Mouse (Mus musculus) limb, embryonic 15.5 days (tissue): ENCODE measurements around the gene Ubap1l. TPM values are rescaled to one million over a fixed set of nuclear protein-coding genes. Genes with fewer than 3 reads are reported as not detected.
A peak's percentile ranks its signal among the peaks of the same experiment; 100 is the strongest.

Source experiments
- ATAC-seq: fragments of 200-750 bp; cut with Nextera tagmentation; 2 replicates; pipeline ENCODE4 v1.8.0; 2017; ENCODE audit warnings: low read depth, moderate TSS enrichment; ENCODE audit not compliant: insufficient number of reproducible peaks, low FRiP score, low TSS enrichment
- H3K27ac ChIP-seq: fragments of 300-500 bp; sonication (generic); 2 replicates; pipeline ENCODE4 v1.5.1; 2015; ENCODE audit warnings: moderate library complexity, mild to moderate bottlenecking, inconsistent platforms
- H3K27me3 ChIP-seq: fragments of 300-500 bp; sonication (generic); 2 replicates; pipeline ENCODE4 v1.6.1; 2015; ENCODE audit warnings: inconsistent platforms
- H3K36me3 ChIP-seq: fragments of 300-500 bp; sonication (generic); 2 replicates; pipeline ENCODE4 v1.6.1; 2015; ENCODE audit warnings: inconsistent platforms
- H3K4me1 ChIP-seq: fragments of 300-500 bp; sonication (generic); 2 replicates; pipeline ENCODE4 v1.6.1; 2015; ENCODE audit warnings: inconsistent platforms
- H3K4me2 ChIP-seq: fragments of 300-500 bp; sonication (generic); 2 replicates; pipeline ENCODE4 v1.6.1; 2015; ENCODE audit warnings: mild to moderate bottlenecking, inconsistent platforms
- H3K4me3 ChIP-seq: fragments of 300-500 bp; sonication (generic); 2 replicates; pipeline ENCODE4 v1.5.1; 2015; ENCODE audit warnings: mild to moderate bottlenecking, inconsistent platforms
- H3K9ac ChIP-seq: fragments of 300-500 bp; sonication (generic); 2 replicates; pipeline ENCODE4 v1.6.1; 2015; ENCODE audit warnings: inconsistent platforms
- H3K9me3 ChIP-seq: fragments of 300-500 bp; sonication (generic); 2 replicates; pipeline ENCODE4 v1.6.1; 2016; ENCODE audit warnings: inconsistent platforms
- whole genome bisulfite sequencing: fragments of 180-500 bp; shearing (Covaris S2); methylation state at CpG from one replicate; pipeline ENCODE4 v1.1.7; 2015; 5-methylcytosine and 5-hydroxymethylcytosine counted together
- polyA plus RNA-seq: library from polyadenylated mRNA; unstranded; fragments of >200 nt; fragmentation: Nextera tagmentation; extraction: Ambion mirVana; gene quantifications from 2 replicates; pipeline ENCODE4 v1.2.1, GENCODE M21; 2015

Gene Ubap1l
- polyA plus RNA-seq, 1 experiment from 2014 or later: 0.14 TPM

DNA sequence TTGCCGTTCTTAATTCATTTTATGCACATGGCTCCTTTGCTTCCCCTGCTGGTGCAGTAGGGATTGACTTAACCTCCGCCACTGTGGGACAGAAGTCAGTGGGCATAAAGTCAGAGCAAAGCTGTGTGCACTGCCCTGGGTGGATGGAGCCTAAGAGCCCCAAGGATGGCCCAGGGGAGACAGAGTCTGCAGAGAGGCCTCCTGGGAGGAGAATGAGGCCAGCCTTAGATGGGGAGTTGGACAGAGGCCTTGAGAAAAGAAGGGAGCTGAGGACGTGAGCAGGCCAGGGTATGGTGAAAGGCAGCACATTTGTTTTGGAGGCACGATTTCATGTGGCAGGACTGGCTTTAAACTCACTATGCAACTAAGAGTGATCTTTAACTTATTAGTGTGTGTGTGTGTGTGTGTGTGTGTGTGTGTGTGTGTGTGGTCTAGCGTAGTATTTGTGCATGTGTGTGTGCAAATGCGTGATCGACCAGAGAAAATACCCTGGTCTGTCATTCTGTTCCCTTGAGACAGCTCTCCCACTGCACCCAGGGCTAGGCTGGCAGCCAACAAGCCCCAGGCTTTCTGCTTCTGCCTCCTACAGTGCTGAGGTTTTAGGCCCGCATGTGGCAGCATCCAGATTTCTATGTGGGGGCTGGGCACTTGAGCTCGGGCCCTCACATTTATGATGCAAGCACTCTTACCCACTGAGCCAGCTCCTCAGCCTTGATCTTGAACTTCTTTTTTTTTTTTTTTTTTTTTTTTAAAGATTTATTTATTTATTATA is 14.5 kb downstream of the Ubap1l start:
- Histone ChIP-seq H3K27ac (no peak overlapping the region), H3K4me1 (no peaks in the 10 kb centered on the region), H3K27me3 (no peaks in the 10 kb centered on the region), H3K36me3 (peaks cover 5% of the 10 kb centered on the region; the same call in 1 of the 2 replicates), H3K9ac (no peak overlapping the region), H3K4me3 (no peak overlapping the region), H3K4me2 (no peak overlapping the region), H3K9me3 (no peaks in the 10 kb centered on the region)
- ATAC-seq: no peak
- 62% methylated on average over 9 of the region's 9 CpGs for WGBS

DNA sequence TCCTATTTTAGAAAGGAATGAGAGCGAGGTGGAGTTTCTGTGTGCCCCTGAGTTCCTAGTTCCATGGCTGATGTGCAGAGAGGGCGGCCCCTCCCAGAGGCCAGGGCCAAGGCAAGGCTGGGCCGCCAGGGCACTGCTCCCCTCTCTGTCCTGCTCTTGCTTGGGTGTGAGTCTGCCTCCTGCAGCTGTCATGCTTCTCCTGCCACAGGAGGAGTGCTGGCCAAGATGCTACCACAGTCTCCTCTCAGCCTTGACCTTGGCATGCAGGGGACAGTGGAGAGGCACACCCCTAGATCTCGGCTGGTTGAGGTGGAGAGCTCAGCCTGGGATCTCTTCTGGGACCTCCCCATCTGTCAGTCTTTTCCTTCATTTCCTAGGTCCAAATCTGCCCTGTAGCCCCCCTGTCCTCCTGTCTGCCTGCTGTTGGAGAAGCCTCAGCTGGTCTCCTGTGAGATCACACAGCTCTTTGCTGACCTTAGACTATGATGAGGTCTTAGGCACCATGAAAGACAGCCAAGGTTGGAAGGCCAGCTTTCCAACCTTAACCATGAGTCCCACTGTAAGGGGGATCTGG is 20.3 kb downstream of the Ubap1l start:
- H3K27ac ChIP-seq: no peak overlapping the region
- peaks cover 5% of the 10 kb centered on the region; the same call in 1 of the 2 replicates for H3K36me3 ChIP-seq
- ATAC-seq: no peak
- no peak overlapping the region for H3K4me3 ChIP-seq
- H3K27me3 ChIP-seq: no peaks in the 10 kb centered on the region
- no peak overlapping the region for H3K9ac ChIP-seq
- no peak overlapping the region for H3K4me2 ChIP-seq
- no peaks in the 10 kb centered on the region for H3K4me1 ChIP-seq
- WGBS: 73% methylated on average over 4 of the region's 4 CpGs
- H3K9me3 ChIP-seq: no peaks in the 10 kb centered on the region

DNA sequence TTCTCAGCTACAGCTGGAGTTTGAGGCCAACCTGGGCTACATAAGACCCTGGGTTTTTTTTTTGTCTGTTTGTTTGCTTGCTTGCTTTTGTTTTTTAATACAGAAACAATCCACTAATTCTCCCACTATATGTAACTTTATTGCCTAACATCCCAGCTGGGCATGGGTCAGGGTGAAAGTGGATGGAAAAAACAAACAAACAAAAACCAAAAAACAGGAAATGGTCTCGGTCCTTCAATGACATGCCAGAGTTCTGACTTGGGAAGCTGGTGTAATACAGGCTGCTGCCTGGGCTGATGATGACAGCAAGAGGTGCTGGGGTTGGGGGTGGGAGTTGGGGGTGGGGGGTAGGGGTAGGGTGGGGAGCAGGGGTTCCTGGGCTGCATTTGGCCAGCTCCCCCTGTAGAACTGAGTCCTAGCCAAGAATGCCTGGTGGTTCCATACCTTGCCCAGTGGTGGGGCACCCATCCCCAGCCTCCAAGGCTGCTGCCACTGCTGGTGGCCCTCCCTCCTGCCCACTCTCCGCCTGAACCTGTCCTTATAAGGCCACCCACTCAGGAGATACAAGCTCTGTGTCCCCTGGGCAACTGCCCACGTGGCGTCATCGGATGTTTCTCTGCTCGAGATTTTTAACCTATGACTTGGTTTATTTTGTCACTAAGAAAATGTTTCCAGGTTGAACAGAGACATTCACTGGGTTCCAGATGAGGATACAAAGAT is 21.4 kb downstream of the Ubap1l start:
- no peak overlapping the region for H3K4me2 ChIP-seq
- H3K27ac ChIP-seq: no peak overlapping the region
- H3K9me3 ChIP-seq: no peaks in the 10 kb centered on the region
- no peak overlapping the region for H3K9ac ChIP-seq
- no peaks in the 10 kb centered on the region for H3K27me3 ChIP-seq
- no peaks in the 10 kb centered on the region for H3K4me1 ChIP-seq
- H3K4me3 ChIP-seq: no peak overlapping the region
- no peak for ATAC-seq
- peaks cover 5% of the 10 kb centered on the region; the same call in 1 of the 2 replicates for H3K36me3 ChIP-seq
- 78% methylated on average over 6 of the region's 6 CpGs for WGBS

DNA sequence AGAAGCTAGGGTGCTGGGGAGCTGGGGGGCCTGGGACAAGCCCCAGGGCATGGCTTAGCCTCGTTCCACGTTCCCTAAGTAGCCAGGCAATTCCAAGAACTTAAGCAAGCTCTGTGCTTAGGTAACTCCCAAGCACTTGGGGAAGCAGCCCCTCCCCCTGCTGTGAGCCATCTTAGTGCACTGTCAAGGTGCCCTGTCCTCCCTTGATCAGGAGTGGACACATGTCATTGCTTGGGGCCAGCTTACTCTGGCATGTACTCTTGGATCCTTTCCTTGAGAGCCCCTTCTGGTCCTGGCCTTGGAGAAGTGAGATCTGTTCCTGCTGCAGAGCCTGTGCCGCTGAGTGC is 21.9 kb downstream of the Ubap1l start:
- H3K4me2 ChIP-seq: no peak overlapping the region
- no peaks in the 10 kb centered on the region for H3K9me3 ChIP-seq
- H3K9ac ChIP-seq: no peak overlapping the region
- H3K27ac ChIP-seq: no peak overlapping the region
- H3K4me3 ChIP-seq: no peak overlapping the region
- peaks cover 5% of the 10 kb centered on the region; the same call in 1 of the 2 replicates for H3K36me3 ChIP-seq
- no peaks in the 10 kb centered on the region for H3K27me3 ChIP-seq
- 37% methylated on average over 3 of the region's 3 CpGs for WGBS
- no peak for ATAC-seq
- H3K4me1 ChIP-seq: no peaks in the 10 kb centered on the region

DNA sequence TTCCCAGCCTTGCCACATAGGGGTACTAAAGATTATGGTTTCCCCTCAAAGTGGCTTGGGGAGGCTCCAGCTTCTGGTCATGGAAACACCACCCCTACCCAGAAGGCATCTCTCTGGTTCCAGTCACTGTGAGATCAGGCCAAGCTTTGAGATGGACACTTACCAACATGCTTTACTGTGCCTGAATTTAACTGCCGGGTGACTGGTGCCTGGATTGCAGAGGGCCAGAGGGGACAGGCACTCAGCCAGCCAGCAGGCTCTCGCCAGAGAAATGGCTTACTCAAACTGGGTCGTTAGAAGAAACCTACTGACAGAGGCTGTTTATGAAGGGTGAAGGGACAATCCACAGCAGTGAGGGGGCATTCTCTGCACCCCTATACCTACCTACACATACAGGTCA is 23.4 kb downstream of the Ubap1l start:
- Histone ChIP-seq H3K9me3 (no peaks in the 10 kb centered on the region), H3K4me1 (no peaks in the 10 kb centered on the region), H3K9ac (no peak overlapping the region), H3K27ac (no peak overlapping the region), H3K36me3 (no peaks in the 10 kb centered on the region), H3K4me3 (no peak overlapping the region), H3K4me2 (no peak overlapping the region), H3K27me3 (peaks cover 4% of the 10 kb centered on the region; the same call in 1 of the 2 replicates)
- 25% methylated on average over 3 of the region's 3 CpGs for WGBS
- no peak for ATAC-seq

DNA sequence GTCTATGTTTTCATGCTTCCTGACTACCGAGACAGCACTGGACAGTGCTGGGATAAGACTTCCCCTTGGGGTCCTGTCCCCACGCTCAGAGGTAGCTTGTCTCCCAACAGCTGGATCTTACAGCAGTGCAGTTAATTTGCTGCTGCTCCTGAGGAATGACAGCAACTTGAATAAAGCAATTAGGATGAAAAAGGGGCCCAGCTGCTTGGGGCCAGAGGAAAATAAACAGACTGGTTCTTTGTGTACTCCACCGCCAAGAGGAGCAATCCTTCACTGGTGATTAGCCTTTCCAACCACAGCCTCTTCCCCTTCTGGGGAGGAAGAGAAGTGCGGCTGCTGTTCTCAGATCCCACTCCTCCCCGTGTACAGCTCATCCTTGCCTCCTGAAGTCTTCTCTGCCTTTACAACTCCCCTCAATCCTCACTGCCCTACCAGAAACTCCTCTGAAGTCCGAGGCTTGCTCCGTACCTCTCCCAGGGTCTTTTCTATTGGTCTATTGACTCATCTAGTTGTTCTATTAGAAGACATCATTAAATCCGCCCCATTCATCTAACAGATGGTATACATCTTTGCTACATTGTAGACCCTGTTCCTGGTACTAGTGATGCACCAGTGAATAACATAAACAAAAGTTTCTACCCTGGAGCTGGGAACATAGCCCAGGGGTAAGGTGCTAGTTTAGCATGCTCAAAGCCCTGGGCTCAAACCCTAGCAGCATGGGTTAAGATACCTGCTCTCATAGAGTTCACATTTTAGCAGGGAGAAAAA is 25.7 kb downstream of the Ubap1l start:
- H3K27me3 ChIP-seq: peaks cover 27% of the 10 kb centered on the region
- no peak overlapping the region for H3K27ac ChIP-seq
- no peak overlapping the region for H3K9ac ChIP-seq
- H3K36me3 ChIP-seq: no peaks in the 10 kb centered on the region
- H3K4me2 ChIP-seq: no peak overlapping the region
- no peaks in the 10 kb centered on the region for H3K9me3 ChIP-seq
- ATAC-seq: no peak
- H3K4me3 ChIP-seq: no peak overlapping the region
- 19% methylated on average over 8 of the region's 8 CpGs for WGBS
- H3K4me1 ChIP-seq: peaks cover 10% of the 10 kb centered on the region

DNA sequence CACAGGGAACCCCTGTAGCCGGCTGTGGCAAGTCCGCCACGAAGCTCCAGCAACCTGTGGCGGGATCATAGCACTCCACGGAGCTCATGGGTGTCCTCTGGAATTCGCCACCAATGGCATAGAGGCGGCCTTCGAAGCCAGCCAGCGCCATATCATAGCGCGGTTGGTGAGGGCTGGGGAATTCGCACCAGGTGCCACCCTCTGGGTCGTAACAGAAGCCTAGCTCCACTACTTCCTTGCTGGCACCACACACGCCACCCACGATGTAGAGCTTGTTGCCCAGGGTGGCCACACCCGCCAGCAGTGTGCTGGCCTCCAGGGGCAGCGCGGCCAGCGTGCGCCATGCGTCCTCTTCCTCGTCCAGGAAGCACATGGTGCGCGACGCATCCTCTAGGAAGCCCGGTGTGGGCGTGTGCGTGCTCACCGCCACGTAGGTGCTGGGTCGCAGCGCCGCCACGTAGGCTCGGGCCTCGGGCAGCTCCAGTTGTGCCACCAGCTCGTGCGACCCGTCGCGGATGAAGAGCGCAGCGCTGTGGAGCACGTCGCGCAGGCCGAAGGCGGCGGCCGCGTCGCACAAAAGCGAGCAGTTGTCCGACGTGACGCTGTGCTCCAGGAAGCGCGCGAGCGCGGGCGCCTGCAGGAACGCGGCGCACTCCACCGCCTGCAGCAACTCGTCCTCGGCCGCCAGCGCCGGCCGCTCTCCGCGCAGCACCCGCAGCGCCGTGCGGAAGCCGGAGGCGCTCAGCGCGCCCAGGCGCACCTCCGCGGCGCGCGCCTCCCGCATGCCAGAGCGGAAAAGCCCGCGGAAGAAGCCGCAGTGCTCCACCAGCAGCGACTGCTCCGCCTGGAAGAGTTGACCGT is 30.1 kb downstream of the Ubap1l start:
- WGBS: 14% methylated on average over 92 of the region's 96 CpGs
- 0 out of 2 replicates have a peak overlapping the region, but pooled peaks have one; percentile 39 for H3K9ac ChIP-seq
- no peaks in the 10 kb centered on the region for H3K9me3 ChIP-seq
- peaks cover 11% of the 10 kb centered on the region for H3K4me1 ChIP-seq
- peaks cover 43% of the 10 kb centered on the region for H3K27me3 ChIP-seq
- peak overlapping the region; percentile 76 for H3K4me2 ChIP-seq
- no peak overlapping the region for H3K27ac ChIP-seq
- H3K36me3 ChIP-seq: no peaks in the 10 kb centered on the region
- peak overlapping the region; percentile 50 for H3K4me3 ChIP-seq
- peak; percentile 53; the same call in 1 of the 2 replicates for ATAC-seq

DNA sequence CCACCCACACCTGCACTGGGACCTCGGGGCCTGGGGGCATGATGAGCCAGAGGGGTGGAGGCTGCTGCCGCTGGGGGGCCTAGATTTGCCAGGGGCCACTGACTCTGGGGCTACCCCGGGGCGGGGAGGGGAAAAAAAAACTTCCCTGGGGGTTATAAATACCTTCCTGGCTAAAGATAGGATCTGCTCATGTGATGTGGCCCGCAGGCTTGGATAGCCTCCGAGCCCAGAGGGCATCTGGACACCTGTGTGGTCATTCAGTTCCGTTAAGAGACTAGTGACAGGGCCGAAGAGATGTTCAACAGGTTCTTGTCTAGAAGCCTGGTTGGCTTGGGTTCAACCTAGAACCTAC is 30.7 kb downstream of the Ubap1l start, which contains the start of gene Kbtbd13:
Kbtbd13 (minus strand) TSS at position 40 of the 352 bp plus-strand sequence.
- no peak for ATAC-seq
- peaks cover 11% of the 10 kb centered on the region for H3K4me1 ChIP-seq
- H3K4me2 ChIP-seq: peak within 1 kb of the TSS; percentile 76
- peaks cover 43% of the 10 kb centered on the region for H3K27me3 ChIP-seq
- no peaks in the 10 kb centered on the region for H3K36me3 ChIP-seq
- 0 out of 2 replicates have a peak within 1 kb of the TSS, but pooled peaks have one; percentile 39 for H3K9ac ChIP-seq
- H3K27ac ChIP-seq: no peak within 1 kb of the TSS
- 32% methylated on average over 8 of the region's 8 CpGs for WGBS
- no peaks in the 10 kb centered on the region for H3K9me3 ChIP-seq
- peak within 1 kb of the TSS; percentile 50 for H3K4me3 ChIP-seq

DNA sequence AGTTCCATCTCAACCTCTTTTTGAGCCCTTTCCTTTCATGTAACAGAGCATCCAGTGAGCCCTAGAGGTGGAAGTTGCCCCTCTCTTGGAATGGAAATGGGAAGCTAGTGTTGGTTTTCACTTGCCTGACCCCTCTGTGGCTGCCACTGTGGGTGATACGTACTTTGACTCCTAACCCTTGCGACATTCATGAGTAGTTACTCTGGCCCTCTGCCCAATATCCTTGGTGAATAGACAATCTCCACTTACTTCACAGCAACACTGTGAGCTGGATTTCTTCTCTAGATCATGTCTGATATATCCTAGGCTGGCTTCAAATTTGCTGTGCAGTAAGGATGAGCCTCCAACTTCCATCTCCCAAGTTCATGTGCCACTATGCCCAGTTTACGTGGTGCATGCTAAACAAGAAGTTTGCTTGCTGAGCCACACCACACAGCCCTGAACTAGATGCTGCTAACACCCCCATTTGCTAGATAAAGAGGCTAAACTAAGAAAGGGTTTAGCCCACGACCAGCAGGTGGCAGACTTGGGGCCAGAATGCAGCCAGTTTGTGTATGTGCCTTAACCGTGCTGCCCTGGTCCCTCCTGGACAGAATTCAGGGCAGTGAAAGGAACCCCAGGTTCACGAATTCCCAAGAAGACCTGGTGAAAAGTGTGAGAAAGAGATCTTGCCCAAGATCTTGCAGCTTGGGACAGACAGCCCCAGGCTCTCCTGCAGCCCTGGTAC is 32.0 kb downstream of the Ubap1l start:
- H3K4me3 ChIP-seq: no peak overlapping the region
- no peak overlapping the region for H3K9ac ChIP-seq
- H3K36me3 ChIP-seq: no peaks in the 10 kb centered on the region
- H3K9me3 ChIP-seq: no peaks in the 10 kb centered on the region
- no peak overlapping the region for H3K27ac ChIP-seq
- 33% methylated on average over 6 of the region's 6 CpGs for WGBS
- no peak overlapping the region for H3K4me2 ChIP-seq
- peaks cover 43% of the 10 kb centered on the region for H3K27me3 ChIP-seq
- peaks cover 11% of the 10 kb centered on the region for H3K4me1 ChIP-seq
- ATAC-seq: no peak

DNA sequence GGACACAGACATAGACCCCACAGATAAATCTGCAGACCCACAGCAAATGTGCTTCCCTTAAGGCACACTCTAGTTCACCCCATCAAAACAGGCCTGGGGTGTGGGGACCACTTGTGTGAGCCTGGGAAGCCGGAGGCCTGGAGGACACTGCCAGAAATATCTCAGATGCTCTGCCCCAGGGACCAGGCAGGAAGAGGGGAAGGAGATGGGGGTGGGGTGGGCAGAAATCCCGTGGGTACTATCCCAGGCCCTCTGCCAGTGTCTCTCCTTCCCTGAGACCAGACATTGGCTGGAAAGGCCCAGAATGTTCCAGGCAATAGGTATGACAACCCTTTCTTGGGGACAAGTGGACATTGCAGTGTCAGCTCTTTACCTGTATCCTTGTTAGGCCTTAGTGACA is 32.8 kb downstream of the Ubap1l start:
- Histone ChIP-seq H3K4me2 (no peak overlapping the region), H3K27ac (no peak overlapping the region), H3K9me3 (no peaks in the 10 kb centered on the region), H3K9ac (no peak overlapping the region), H3K4me3 (no peak overlapping the region), H3K4me1 (peaks cover 16% of the 10 kb centered on the region), H3K27me3 (peaks cover 43% of the 10 kb centered on the region), H3K36me3 (no peaks in the 10 kb centered on the region)
- WGBS: 61% methylated on average over 2 of the region's 2 CpGs
- ATAC-seq: no peak
